Mouse (Mus musculus) layer of hippocampus, adult 9-11 months (tissue): ENCODE results near the gene Sox5.
A peak's percentile ranks its signal among the peaks of the same experiment; 100 is the strongest.

Experiments used
- DNase-seq: peaks from one replicate; pipeline ENCODE4 v3.0.0; 2022

Gene Sox5

DNA sequence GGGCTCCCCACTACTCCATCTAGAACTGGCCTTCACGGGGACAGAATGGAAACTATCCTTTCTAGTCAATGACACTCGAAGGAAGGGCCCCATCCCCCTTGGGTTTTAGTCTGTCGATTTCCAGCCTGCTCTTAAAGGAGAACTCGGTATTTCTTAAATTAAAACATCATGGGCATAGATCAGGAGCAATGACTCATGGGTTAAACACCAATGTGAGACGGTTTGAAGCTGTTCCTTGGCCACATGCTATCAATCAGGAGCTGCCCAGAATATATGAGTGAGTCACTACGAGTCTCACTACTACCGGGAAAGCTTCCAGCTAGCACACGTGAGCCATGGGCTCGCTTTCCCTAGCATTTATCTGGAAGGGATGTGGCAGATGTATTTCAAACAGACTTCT is 707.0 kb downstream of the Sox5 start:
- DNase-seq: peak; percentile 54

DNA sequence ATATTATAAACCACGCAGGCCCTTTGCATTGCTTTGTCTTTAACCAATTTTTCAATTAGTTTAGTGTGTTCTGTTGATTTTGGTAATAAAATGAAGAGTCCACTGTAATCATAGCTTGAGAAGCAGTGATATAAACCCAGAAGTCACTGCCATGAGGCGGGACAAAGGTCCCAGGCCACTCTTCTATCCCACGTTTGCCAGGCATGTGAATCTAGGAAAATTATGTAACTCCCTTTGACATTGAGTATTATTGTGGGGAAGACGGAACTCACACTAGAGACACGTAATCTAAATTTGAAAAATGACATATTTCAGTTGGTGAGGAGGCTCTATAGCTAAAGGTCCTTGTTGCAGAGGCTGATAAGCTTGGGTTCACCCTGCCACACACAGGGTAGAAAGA is 711.3 kb downstream of the Sox5 start:
- no peak for DNase-seq

DNA sequence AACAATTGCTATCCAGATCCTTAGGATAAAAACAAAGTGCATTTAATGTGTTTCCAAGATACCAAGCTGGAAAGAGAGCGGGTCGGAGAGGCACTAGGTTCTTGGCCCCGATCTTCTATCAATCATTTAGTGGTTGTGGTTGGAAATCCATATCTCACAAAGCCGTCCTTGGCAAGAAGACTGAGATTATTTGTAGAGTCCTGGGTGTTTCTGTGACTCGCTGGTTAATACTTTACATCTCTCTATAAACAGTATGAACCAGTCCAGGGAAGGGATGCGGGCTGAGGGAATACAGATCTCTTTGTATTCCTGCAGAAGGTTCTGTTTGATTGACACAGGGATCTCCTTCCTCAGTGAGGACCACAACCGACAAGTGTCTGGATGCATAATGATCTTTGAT is 714.3 kb downstream of the Sox5 start:
- no peak for DNase-seq

DNA sequence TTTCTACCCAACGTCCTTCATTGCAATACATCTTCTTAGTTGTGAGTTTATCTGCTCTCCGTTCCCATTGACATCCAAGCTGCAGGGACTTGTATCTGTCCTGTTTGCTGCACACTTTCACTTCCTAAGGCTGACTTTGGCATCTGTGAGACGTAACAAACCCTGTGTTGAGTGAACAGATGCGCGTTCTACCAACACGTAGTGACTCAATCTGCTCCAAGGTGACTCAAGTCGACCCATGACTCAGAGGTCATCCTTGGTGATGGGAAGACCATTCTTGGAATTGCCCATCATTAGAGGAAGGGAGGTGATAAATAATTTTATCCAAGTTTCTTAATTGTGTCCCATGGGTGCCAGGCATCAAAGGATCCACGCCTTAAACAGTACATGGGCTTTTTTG is 719.3 kb downstream of the Sox5 start:
- no peak for DNase-seq

DNA sequence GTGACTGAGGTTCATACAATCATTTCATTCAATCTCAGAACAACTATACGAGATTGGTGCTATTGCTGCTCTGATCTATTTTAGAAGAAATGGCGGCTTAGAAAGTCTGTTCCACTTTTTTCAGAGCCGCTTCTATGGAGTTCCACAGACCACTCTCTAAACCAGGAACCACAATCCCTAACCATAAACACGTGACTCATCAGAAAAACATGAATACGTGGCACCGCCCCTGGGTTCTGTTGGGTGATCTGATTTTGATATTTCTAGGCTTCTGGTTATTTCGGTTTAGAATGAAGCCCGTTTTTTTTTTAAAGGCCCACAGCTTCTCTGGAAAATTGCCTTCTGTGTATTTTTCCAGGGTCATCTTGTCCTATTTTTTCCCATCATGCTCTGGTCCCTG is 720.0 kb downstream of the Sox5 start:
- DNase-seq: no peak

DNA sequence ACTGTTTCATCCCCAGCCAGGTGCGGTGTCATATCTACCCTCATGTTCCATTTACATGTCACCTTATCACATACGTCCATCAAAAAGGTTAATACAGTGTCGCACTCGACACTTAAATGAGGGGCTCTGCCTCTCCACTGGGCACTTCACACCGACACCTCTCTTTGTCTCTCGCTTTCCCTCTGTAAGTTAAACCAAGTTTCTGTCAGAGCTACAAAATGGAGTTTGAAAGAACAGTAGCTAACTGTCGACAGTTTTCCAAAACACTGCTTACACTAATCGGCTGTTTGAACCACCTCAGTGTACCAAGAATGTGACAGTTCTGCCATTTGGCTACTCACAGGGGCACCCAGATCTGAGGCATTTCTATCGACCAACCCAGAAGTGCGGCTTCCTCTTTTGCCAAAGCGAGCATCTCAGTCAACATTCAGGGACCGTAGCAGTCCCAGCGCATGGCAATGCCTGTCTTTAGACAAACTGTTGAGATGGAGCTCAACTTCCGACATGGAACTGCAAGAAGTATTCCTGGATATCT is 724.6 kb downstream of the Sox5 start:
- no peak for DNase-seq

DNA sequence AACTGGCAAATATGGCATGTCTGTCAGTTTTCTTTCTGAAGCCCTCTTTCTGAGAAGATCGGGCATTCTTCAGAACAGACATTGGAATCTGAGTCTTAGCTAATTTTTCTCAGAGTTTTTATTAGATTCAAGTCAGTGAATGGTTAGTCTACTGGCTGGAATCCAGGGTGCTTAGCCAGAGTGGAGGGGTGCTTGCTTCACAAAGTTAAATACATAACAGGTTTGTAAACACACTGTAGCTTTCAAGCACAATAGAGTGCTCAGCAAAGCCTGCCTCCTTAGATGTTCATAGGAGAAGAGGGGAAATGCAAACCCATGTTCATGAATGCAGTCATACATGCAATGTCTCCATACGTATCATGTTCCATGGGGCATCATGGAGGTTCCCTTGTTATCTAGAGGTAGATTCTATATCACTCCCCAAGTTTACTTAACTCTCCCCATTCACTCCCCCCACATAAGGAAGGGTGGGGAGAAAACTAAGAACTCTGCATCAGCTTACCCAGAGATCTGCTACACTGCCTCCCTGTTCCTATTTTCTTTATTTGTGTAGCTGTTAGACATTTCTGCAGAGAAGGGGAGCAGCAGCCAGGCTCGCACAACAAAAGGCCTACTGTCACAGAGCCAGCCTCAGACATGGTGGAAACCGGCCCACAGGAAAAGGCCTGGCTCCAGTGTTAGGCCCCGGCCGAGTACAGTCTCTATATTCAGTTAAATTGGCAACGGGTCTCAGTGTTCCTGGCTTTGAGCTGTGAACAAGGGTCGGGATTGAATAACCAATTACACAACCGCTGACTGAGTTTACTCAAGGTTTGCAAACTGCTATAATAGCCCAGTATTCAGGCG is 725.3 kb downstream of the Sox5 start:
- peak; percentile 88 for DNase-seq

DNA sequence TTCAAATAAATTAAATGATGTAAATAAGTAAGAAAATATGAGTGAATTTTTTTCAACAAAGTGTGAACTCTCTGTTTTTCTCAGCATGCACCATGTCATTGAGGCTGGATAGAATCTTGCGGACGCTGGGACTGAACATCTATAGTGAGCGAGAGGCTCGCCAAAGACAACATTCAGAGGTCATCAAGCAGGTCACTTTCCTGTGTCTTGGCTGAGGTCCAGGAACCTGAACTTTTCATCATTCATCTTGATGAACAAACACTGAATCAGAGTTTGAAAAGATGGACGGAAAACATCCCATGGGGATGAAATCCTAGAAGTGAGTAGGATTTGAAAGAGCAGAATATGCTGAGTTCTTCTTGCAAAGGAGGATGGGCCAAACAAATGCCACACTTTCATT is 729.3 kb downstream of the Sox5 start:
- no peak for DNase-seq

DNA sequence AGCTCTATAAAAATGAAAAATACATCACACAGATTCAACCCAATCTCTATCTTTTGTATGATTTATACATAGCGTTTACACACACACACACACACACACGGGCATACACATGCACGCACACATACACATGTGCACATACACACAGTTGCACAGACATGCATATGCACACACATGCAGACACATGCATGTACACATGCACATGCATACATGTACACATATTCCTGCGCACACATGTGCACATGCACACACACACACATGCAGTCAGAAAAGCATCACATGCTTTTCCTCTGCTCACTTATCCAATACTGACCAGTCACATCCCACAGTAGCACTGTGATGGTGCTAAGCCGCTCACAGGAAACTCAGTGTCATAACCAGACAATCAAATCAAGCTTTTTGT is 730.5 kb downstream of the Sox5 start:
- DNase-seq: no peak

DNA sequence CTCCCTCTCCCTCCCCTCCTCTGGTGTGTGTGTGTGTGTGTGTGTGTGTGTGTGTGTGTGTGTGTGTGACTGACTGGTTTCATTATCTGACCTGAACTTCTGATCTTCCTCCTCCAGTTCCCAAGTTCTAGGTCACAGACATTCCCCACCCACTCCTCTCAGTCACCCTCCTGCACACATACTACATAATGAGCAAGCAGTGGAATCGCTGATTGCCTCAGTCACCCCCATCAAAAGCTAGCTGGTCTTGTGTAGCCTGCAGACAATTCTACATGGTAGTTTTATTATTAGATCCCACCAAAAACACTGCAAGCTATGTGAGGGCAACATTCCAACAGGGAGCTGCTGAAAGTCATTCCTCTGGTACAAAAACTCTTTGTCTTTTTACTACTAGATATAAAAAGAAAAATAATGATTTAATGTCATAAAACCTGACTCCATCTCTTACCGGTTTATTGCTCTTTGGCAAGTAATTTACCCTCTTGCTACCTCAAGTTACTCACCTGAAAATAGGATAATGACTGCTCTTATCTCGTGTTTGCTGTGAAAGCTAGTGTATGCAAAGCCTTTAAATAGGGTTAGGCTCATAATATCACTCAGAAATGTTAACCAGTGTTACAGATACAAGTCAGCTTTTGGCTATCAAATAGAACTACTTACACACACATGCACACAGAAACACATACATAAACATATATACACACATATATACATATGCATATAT is 733.4 kb downstream of the Sox5 start:
- DNase-seq: no peak

DNA sequence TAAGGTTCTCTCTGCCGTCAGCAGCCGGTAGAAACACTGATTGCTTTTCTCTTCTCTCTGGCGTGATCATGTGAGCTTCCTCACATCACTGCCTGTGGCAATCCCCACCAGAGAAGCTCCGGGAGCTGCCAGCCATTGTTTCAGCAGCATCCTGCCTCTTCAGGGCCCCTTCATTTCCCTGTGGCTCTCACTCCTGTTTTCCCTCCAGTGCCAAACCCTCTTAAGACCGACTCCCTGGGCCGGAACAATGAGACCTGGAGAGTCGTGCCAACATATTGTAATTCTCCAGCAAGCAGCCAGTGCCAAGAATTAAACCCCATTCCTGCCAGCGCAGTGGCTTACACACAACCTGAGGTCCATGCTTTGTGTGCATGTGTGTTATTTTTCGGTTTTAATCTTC is 736.3 kb downstream of the Sox5 start:
- DNase-seq: no peak

DNA sequence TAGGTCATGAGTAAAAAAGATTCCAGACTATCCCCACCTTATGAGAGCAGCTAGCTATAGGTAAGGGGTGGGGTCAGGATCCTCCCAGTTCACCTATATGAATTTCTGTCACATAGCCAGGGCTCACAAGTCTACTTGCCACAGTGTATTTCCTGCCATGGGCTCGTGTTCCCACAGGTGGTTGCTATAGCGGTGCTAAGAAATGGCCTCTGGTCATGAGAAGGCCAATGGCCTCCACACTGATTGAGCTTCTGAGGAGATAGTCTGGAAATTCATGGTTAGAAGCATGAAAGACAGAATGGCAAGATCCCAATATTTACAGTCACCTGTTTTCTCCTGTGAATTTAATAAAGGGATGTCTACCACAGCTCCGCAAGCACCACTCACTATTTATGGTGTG is 737.4 kb downstream of the Sox5 start:
- DNase-seq: no peak

DNA sequence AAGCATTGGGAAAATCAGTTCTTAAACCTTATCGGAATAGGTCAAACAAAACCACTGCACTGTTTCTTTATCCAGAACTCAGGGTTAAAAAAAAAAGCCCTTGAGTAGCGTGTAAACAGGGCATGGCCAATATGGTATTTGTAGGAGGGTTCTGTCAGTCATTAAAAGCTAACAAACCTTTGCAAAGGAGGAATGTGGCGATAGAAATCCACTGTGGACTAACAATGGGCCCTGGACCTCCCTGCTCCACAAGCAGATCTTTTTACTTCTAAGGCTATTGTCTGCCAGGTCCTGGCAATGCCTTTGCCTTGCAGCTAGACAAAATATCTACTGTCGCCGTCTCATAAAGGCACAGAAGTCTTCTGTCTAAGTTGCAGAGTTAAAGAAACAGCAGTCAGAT is 738.8 kb downstream of the Sox5 start:
- no peak for DNase-seq

DNA sequence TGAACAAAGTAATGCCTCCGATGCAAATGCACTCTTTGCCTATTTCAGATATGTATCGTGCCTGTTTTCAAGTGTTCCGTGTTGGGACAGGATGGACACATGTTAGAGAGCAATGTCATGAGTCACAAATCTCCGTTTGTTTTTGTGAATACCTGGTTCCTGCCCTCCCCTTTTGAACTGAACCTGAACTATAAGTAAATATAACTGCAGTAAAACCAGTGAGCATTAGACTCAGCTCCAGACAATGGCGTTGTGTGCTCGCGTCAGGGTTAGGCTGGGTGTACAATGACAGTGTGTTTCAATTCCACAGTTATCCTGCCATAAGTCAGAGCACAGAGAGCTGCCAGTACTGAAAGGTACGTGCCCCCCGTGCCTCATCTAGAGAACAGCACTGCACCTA is 739.8 kb downstream of the Sox5 start:
- no peak for DNase-seq

DNA sequence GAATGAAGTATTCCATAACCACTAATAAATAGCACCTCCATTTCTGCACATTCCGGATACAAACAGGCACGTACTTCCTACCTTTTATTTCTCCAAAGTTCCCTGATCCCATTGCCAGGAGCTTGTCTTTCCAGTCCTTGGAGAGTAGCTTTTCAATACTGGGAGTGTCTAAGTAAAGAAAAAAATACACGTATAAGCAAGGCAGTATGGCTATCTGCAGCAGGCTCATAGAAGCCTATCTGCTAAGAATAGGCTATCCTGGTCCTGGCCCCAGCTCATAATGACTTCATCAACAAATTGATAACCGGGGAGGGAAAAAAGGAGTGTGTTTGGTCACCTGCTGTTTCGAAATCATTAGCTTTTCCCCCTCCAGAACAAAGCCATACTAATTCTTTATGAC is 740.6 kb downstream of the Sox5 start:
- no peak for DNase-seq

DNA sequence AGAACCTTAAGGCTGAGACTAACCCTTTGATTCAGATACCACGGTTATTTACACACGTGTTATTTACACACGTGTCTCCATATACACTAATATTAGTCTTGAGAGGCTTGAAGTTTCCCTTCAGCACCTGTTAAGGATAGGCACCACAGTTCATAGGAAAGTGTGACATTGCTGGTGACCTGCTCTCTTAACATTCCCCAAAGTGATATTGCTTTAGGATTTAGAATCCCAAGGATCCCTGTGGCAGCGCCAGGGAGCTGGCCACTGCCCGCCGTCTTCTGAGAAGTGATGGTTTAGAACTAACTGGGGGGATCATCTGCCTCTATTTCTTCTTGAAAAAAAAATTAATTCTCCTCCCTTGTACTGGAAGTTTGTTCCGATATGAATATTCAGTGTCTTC is 741.4 kb downstream of the Sox5 start:
- no peak for DNase-seq

DNA sequence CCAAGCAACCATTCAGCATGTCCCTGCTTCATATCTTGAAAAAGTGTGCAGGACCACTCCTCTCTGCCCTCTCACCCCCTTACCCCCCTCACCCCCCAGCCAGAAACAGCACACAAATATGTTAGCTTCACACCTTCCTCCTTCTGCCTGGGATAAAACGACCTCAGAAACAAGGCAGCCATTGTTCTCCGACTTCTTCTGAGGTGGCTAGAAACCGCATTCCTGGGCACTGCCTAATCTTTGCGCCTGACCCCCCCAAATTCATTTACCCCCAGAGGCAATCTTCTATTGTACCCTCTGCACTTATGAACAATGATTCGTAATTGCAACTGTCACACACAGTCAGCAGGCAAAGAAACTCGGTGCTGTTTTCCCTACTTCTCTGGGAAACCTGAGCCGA is 742.6 kb downstream of the Sox5 start:
- no peak for DNase-seq

DNA sequence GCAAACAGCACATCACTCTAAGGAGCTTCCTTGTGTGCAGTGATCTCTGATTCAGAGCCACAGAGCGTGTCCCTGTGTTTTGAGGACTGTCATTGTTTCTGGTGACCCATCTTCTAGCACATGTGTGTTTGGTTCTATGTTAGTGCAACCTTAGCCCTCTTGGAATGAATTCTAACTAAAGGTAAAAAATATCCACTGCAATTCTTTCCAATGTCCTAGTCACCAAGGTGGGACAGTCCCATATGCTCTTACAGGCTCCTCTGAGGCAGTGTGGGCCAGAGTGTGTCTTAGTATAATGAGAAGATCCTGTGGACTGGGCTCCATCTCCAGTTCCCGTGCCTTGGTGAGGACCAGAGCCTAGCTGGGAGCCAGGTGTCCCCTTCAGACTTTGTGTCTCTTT is 748.6 kb downstream of the Sox5 start:
- no peak for DNase-seq

DNA sequence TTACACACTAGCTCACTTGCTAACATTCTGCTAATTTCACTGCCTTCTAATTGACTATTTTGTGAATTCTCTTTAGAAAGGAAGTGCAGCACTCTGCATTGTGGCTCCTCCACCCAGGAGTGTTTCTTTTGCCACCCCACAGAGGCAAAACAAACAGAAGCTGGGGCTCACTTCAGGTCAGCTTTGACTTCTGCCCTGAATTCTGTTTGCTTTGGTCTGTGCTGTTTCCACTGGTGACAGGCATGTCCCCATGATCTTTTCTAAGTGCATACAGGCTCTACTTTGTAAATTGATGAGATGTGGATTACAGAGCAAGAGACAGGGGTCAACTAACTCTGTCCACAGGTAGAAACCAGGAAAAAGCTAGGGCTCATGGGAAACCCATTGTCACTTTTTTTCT is 764.8 kb downstream of the Sox5 start:
- no peak for DNase-seq

DNA sequence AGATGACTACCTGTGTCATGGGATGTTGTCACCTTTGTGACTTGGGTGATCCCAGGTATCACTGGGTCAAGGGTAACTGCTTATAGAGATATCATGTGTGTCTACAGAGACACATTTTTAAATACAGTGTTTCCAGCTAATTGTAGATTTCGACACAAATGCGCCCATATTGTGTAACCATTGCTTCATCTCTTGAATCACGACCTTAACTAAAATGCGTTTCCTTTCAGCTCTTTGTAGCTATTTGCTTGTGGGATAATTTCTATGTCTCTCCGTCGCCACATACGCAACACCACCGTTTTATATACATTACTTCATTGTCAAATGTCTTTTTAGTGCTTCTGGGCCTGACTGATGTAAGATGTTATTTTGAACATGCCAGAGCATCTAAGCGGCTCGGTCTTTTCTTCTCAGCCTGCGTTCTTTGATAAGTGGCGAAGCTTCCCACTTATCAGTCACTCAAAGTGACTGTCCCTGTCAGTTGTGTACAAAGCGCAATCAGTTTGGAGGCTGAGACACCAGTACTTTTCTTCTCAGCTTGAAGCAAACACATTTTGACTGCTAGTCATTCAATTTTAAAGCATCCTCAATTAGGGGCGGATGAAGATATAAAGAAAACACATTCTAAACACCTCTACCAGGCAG is 769.8 kb downstream of the Sox5 start:
- DNase-seq: no peak

DNA sequence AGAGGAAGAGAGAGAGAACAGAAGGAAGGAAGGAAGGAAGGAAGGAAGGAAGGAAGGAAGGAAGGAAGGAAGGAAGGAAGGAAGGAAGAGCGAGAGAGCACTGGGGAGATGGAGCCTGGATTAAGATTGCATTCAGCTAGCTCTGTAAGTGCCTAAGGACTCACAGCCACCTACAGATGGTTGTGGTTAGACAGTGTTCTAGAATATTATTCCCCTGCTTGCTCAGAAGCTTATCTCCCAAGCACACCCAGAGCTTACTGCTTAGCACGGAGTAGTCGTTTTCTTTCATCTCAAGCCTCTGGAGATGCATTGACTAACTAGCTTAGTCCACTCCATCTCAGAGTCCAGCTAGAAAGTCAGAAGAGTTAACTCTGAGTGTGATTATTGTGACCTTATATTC is 770.8 kb downstream of the Sox5 start:
- DNase-seq: no peak

DNA sequence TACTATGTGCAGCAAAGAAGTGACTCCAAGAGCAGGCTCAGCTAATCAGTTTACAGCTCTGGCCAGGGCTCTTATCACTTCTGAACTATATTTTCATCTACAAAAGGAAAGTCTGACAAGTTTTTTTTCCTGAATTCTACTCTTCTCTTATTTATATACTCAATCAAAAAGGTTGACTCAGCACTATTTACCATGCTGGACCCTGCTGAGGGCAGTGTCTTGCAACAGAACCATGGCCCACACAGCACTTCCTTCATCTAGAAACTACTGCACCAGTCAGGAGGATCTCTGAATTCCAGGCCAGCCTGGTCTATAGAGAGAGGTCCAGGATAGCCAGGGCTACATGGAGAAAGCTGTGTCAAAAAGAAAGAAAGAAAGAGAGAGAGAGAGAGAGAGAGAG is 771.5 kb downstream of the Sox5 start:
- no peak for DNase-seq

DNA sequence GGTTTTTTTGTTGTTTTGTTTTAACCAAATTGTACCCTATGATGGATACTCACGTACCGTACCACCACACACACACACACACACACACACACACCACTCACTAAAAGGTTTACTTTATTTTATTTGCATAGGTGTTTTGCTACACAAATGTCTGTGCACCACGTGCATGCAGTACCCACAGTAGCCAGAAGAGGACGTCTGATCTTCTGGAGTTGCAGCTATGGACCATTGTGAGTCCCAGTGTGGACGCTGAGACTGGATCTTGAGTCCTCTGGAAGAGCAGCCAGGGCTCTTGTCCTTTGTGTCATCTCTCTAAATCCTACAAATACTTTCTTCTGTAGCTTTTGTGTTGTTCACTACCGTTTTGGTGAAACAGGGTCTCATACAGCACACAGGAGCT is 776.6 kb downstream of the Sox5 start:
- DNase-seq: no peak

DNA sequence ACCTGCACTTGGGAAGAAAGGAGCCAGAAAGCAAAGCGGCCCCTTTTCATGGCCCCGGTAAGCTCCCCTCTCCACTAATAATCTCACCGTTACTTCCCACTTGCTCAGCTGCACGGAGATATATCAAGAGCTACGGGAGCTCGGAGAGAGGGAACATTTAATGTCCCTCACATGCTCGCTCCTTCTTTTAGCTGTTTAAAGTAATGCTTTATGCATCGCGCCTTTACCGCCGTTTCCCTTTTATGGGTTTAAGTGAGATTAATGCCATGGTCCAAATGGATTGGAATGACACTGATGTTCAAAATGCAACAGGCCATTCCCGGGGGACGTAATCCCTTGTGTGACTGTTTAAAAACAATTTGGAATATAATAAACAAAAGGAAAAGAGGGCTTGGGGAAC is 783.6 kb downstream of the Sox5 start:
- no peak for DNase-seq
